Mouse (Mus musculus) megakaryocyte-erythroid progenitor cell, adult 5-6 weeks (primary cell): ENCODE measurements around the gene Kank2. TPM values are rescaled to one million over a fixed set of nuclear protein-coding genes. Genes with fewer than 3 reads are reported as not detected.

Experiments
- ATAC-seq: replicated peaks from 2 replicates; pipeline ENCODE4 v1.8.0; 2016; ENCODE audit warnings: mild to moderate bottlenecking, inconsistent platforms; ENCODE audit not compliant: severe bottlenecking, poor library complexity, low FRiP score, low TSS enrichment
- total RNA-seq, 2 experiments: library from RNA; stranded (forward) in 1 of 2; stranded (reverse) in 1 of 2; fragments of 200-1000, 215-1000 nt in 1 of 2; fragments of >200 nt in 1 of 2; fragmentation: Nextera tagmentation in 1 of 2; gene quantifications; 2 replicates each; pipeline ENCODE4 v1.2.3; 2014 to 2017

The Kank2 gene
- total RNA-seq (2014; fragmentation: Nextera tagmentation) (0.61 TPM in 1 of 2 replicates, not detected in the other), total RNA-seq (2017) (0.23 TPM in 1 of 2 replicates, not detected in the other)

- peak; percentile 75 for ATAC-seq
Measured at GRCm38 (mm10) chr9:21798345-21799009, at the start of gene Kank2. Gene Kank2 (minus strand): TSS chr9:21798744.

DNA sequence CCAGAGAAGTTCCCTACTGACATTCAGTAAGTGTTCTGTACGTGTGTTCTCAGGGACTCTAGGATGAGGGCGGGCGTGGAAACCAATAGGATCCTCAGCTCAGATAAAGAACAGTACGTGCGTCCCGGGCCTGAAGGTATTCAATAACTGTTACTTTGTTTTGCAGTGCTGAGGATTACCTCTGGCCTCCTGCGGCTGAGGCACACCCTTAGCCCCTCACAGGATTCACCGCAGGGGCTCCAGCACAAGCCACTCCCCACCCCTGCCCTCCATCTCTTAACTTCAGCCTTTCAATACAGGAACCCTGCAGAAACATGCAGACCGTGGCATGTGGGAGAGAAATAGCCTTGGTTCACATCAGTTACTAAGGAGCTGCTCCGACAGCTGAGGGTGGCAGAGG is 49.4 kb upstream of the Kank2 start:
- no peak for ATAC-seq

GRCm38 (mm10) chr9:21847425-21847824 is 48.9 kb upstream of the Kank2 start:
- ATAC-seq: no peak

DNA sequence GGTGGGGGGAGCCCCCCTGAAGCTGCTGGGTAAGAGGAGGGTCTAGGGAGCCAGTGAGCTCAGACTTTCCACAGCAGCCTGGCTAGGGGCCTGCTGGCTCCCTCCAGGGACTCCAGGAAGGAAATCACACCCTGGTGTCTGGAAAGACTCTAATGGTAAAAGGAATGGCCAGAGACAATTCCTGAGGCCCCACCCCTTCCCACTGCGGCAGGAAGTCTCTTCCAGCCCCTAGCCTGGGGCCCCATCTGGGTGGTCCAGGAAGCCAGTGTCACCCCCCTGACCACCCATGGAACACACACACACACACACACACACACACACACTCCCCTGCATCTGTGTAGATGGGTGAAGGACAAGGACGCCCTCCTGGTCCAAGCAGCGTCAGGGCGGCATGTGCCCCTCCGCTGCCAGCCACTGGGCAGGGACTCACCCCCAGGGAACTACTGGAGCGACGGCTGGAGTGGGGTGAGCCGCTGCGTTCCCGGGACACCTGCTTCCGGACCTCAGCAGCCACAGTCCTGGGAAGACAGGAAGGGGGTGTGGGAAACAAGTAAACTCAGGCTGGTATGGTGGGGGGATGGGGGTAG is 48.3 kb upstream of the Kank2 start:
- no peak for ATAC-seq

GRCm38 (mm10) chr9:21845381-21846080 is 47.0 kb upstream of the Kank2 start:
- no peak for ATAC-seq

DNA sequence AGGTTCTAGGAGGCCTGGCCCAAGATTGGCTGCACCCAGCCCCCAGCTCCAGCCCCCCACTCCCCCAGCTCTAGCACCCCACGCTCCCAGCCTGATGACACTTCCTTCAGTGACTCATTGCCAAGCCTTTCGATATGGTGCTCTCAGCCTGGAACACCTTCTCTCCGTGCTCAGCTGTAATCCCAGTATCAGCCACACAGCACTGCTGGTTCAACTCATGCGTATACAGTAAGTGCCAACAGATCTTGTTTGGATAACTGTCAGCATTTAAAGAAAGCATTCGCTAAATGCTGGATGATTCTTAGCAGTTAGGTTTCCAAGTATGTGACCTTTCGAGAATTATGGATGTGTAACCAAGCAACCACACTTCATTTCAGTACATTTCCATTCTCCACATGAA is 44.5 kb upstream of the Kank2 start:
- no peak for ATAC-seq

DNA sequence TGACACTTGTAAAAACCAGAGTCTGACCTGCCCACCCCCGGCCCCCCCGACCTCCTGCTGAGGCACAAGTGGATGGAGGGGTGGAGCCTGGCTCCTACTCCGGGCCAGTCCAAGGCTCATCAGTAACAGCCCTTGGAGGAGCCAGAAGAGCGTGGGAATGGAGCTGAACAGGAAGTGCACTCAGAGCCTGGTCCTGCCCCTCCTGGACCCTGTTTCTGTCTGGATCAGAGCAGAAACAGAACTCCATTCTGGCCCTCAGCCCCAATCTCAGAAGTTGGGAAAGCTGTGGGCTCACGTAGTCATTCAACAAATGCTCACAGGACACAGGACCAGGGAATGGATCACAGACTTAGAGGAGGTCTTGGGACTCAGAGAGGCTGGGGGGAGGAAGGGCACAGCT is 43.8 kb upstream of the Kank2 start:
- no peak for ATAC-seq

- no peak for ATAC-seq
Measured at GRCm38 (mm10) chr9:21841340-21841739, 42.8 kb upstream of the Kank2 start.

GRCm38 (mm10) chr9:21840115-21840787 is 41.7 kb upstream of the Kank2 start:
- peak; percentile 54; the same call in 1 of the 2 replicates for ATAC-seq

DNA sequence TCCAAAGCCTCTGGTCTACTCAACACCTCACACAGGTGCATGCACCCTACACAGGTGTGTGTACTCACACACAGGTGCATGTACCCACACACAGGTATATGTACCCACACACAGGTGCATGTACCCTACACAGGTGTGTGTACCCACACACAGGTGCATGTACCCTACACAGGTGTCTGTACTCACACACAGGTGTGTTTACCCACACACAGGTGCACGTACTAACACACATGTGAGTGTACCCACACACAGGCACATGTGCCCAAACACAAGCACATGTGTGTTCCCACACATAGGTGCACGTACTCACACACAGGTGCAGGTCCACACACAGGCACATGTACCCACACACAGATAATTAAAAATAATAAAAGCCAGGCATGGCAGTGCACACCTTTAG is 39.1 kb upstream of the Kank2 start:
- no peak for ATAC-seq

DNA sequence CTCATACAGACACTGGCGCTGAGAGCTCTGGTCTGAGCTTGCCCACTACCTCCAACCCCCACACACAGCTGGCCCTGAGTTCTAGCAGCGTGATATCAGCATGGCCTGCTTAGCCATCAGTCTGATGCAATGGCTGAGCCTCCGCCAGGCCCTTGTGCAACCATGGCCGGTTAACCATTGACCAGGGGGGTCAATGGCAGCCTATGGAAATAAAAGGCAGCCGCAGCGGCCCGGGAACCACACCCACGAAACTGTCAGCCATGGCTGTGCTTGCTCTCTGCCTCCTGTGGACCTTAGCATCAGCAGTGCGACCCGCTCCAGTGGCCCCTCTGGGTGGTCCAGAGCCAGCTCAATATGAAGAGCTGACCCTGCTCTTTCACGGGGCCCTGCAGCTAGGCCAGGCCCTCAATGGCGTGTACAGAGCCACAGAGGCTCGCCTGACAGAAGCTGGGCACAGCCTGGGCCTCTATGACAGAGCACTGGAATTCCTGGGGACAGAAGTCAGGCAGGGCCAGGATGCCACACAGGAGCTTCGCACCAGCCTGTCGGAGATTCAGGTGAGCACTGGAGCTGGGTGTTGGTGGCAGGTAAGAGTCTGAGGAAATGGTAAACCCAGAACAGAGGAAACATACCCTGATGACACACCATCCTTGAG is 36.8 kb upstream of the Kank2 start, which contains the start of gene Angptl8:
Gene Angptl8, plus strand, starts transcription at position 253 of the 655 bp plus-strand sequence.
- no peak for ATAC-seq

- ATAC-seq: no peak
Measured at GRCm38 (mm10) chr9:21831558-21832240, 33.2 kb upstream of the Kank2 start.

GRCm38 (mm10) chr9:21830936-21831335 is 32.4 kb upstream of the Kank2 start:
- ATAC-seq: no peak

- ATAC-seq: no peak
Measured at GRCm38 (mm10) chr9:21830461-21830850, 31.9 kb upstream of the Kank2 start.

GRCm38 (mm10) chr9:21829834-21830460 is 31.4 kb upstream of the Kank2 start:
- ATAC-seq: no peak

DNA sequence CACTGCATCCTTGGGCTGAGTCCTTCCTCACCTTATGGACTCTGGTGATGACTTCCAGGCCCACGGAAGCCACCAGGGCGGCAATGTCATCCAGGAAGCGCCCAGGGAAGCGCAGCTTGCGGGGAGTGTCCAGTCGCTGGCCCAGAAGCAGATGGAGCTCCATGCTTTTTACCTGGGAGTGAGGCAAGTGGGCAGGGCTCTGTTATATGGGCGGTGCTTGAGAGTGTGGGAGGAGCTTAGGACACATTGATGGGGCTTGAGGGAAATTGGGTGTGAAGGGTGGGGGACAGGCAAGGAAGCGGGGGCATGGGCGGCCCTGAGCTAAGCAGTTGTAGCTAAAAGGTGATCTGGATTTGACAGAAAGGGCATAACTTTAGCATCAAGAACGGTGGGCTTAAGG is 25.8 kb upstream of the Kank2 start:
- no peak for ATAC-seq

DNA sequence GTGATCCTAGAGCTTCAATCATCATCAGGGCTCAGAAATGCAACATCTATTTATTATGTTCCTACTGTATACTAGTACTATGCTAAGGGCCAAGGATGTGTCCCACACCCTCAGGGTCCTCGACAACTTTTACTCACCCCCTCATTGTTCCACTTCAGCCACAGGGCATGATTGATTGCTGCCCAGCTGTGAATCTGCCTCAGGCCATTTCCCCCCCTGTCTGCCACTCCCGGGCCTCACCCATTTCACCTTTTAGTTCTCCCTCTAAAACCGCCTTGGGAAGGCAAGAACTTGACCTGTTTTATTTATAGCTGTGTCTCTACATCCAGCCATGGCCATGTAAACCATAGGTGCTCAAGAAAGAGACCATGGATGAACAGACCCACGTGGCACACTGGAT is 25.4 kb upstream of the Kank2 start:
- no peak for ATAC-seq

- ATAC-seq: no peak
Measured at GRCm38 (mm10) chr9:21822686-21823085, 24.1 kb upstream of the Kank2 start.

DNA sequence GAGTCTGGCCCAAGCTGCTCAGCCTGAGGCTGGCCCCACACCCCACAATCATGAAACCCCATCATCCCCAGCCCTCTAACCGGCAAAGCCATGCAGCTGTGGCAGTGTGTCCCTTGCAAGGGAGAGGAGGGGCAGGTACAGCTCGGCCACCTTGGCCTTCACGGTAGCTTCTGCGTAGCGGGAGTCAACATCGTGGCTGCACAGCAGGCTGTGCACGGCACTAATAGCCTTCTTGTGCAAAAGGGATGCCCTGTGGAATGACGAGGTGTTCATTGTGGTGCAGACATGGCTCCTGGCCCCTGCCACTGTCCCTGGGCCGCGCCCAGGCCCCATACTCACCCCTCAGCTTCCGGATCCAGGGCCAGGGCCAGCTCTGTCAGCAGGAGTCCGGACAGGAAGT is 21.6 kb upstream of the Kank2 start:
- no peak for ATAC-seq
